Mouse (Mus musculus) midbrain, embryonic 12.5 days (tissue): Measurements from ENCODE around the gene Mast3. TPM values are rescaled to one million over a fixed set of nuclear protein-coding genes. Genes with fewer than 3 reads are reported as not detected.
A peak's percentile ranks its signal among the peaks of the same experiment; 100 is the strongest.

Experiments
- ATAC-seq: fragments of 200-750 bp; cut with Nextera tagmentation; 2 replicates; pipeline ENCODE4 v1.8.0; 2017; ENCODE audit warnings: low read depth, moderate TSS enrichment, moderate library complexity; ENCODE audit not compliant: low FRiP score
- H3K27ac ChIP-seq: fragments of 300-500 bp; sonication (generic); replicated peaks from 2 replicates; pipeline ENCODE4 v1.5.1; 2016; ENCODE audit warnings: mild to moderate bottlenecking
- H3K27me3 ChIP-seq: fragments of 300-500 bp; sonication (generic); 2 replicates; pipeline ENCODE4 v1.6.1; 2016; ENCODE audit warnings: mild to moderate bottlenecking
- H3K36me3 ChIP-seq: fragments of 300-500 bp; sonication (generic); 2 replicates; pipeline ENCODE4 v1.6.1; 2016
- H3K4me1 ChIP-seq: fragments of 300-500 bp; sonication (generic); 2 replicates; pipeline ENCODE4 v1.6.1; 2016
- H3K4me2 ChIP-seq: fragments of 300-500 bp; sonication (generic); replicated peaks from 2 replicates; pipeline ENCODE4 v1.6.1; 2016; ENCODE audit warnings: mild to moderate bottlenecking, moderate library complexity
- H3K4me3 ChIP-seq: fragments of 300-500 bp; sonication (generic); 2 replicates; pipeline ENCODE4 v1.5.1; 2016; ENCODE audit warnings: mild to moderate bottlenecking
- H3K9ac ChIP-seq: fragments of 300-500 bp; sonication (generic); replicated peaks from 2 replicates; pipeline ENCODE4 v1.6.1; 2016; ENCODE audit warnings: mild to moderate bottlenecking, moderate library complexity
- H3K9me3 ChIP-seq: fragments of 300-500 bp; sonication (generic); 2 replicates; pipeline ENCODE4 v1.6.1; 2016; ENCODE audit warnings: mild to moderate bottlenecking
- WGBS: fragments of 180-500 bp; shearing (Covaris S2); methylation state at CpG from one replicate; pipeline ENCODE4 v1.1.7; 2016; 5-methylcytosine and 5-hydroxymethylcytosine counted together
- polyA plus RNA-seq: library from polyadenylated mRNA; unstranded; fragments of >200 nt; fragmentation: Nextera tagmentation; extraction: Ambion mirVana; gene quantifications from 2 replicates; pipeline ENCODE4 v1.2.1, GENCODE M21; 2016

The Mast3 gene
- polyA plus RNA-seq, 1 experiment from 2014 or later = 18.0 TPM

- H3K4me2 ChIP-seq = no peak overlapping the region
- H3K36me3 ChIP-seq = 0 out of 2 replicates have a peak, but pooled peaks cover 2% of the 10 kb centered on the region
- no peaks in the 10 kb centered on the region for H3K9me3 ChIP-seq
- H3K27ac ChIP-seq = no peak overlapping the region
- no peak overlapping the region for H3K4me3 ChIP-seq
- H3K9ac ChIP-seq = 0 out of 2 replicates have a peak overlapping the region, but pooled peaks have one; percentile 7
- H3K27me3 ChIP-seq = no peaks in the 10 kb centered on the region
- WGBS = 88% methylated on average over 8 of the region's 8 CpGs
- peaks cover 9% of the 10 kb centered on the region; the same call in 1 of the 2 replicates for H3K4me1 ChIP-seq
- ATAC-seq = no peak
Measured at GRCm38 (mm10) chr8:70843941-70844340, 39.1 kb upstream of the Mast3 start.

DNA sequence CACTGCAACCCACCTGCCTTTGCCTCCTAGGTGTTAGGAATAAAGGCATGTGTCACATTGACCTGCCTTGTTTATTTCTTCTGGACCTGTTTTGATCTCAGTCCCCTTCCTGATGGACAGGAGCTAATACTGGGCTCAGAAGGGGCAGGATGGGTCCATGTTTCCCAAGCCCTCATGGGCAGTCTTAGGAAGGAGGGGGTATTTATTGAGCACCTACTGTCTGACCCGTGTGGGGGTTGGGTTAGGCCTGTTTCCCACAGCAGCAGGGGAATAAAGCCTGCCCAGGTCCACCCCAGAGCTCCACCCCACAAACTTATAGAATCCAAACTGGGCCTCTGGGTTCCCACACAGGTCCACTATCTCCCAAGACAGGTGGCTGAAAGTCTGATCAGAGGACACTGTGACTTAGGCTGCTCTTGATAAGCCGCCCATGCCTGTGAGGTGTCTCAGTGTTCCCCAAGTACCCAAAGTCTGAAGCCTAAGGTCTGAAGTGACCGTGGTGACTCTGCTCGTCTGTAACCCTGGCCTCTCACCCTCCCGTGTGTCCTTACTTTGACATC lies 38.4 kb upstream of the Mast3 start:
- Histone ChIP-seq H3K27me3 (no peaks in the 10 kb centered on the region), H3K9ac (no peak overlapping the region), H3K36me3 (no peaks in the 10 kb centered on the region), H3K4me1 (peaks cover 16% of the 10 kb centered on the region), H3K27ac (no peak overlapping the region), H3K9me3 (no peaks in the 10 kb centered on the region), H3K4me2 (no peak overlapping the region), H3K4me3 (no peak overlapping the region)
- 88% methylated on average over 5 of the region's 5 CpGs for WGBS
- ATAC-seq = no peak

- WGBS = 71% methylated on average over 25 of the region's 25 CpGs
- ATAC-seq = no peak
- no peak overlapping the region for H3K9ac ChIP-seq
- no peak overlapping the region for H3K4me2 ChIP-seq
- no peak overlapping the region for H3K27ac ChIP-seq
- peaks cover 16% of the 10 kb centered on the region for H3K4me1 ChIP-seq
- no peaks in the 10 kb centered on the region for H3K9me3 ChIP-seq
- H3K4me3 ChIP-seq = no peak overlapping the region
- H3K27me3 ChIP-seq = no peaks in the 10 kb centered on the region
- H3K36me3 ChIP-seq = no peaks in the 10 kb centered on the region
Measured at GRCm38 (mm10) chr8:70842484-70842883, 37.6 kb upstream of the Mast3 start.

DNA sequence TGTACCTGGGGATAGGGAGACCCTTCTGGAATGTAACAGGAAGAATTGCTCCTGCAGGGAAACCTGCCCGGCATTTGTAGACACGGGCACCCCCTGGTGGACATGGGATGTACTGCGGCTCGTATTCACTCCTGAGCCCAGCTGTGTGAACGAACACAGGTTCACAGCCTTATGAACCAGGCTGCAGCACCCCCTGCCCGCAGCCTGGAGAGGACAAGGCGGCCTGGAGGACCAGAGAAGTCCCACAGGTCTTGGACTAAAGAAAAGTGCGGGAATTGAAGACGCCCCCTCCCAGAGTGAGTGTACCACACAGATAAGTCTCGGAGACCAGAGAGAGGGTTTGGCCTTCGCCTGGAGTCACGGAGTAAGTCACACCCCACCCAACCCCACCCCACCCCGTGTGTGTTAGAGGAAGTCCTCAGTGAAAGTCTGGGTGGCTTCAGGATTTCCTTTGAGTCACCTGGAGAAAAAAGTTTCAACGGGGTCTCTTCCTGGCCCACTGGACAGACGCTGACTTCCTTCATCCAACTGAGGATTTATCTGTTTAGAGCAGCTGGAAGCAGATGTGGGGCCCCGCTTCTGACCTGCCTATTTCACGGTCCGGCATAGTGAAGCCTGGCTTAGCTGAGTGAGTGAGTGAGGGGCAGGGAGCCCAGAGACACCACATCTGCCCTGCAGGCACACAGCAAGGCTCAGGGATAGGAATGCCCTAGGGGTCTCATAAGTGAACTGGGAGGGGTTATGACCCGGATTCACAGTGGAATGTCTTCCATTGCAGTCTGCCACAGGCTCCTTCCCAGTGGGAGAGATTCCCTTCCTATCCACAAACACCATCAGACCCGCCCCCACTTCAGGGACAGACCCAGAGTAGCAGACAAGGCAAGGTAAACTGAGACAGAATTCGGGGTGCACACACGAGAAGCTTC lies 36.6 kb upstream of the Mast3 start:
- no peak overlapping the region for H3K4me3 ChIP-seq
- 0 out of 2 replicates have a peak, but pooled peaks have one; percentile 1 for ATAC-seq
- no peaks in the 10 kb centered on the region for H3K36me3 ChIP-seq
- H3K4me1 ChIP-seq = peaks cover 11% of the 10 kb centered on the region
- 0 out of 2 replicates have a peak overlapping the region, but pooled peaks have one; percentile 49 for H3K27ac ChIP-seq
- H3K4me2 ChIP-seq = no peak overlapping the region
- H3K9ac ChIP-seq = no peak overlapping the region
- no peaks in the 10 kb centered on the region for H3K9me3 ChIP-seq
- WGBS = 42% methylated on average over 22 of the region's 22 CpGs
- H3K27me3 ChIP-seq = no peaks in the 10 kb centered on the region

DNA sequence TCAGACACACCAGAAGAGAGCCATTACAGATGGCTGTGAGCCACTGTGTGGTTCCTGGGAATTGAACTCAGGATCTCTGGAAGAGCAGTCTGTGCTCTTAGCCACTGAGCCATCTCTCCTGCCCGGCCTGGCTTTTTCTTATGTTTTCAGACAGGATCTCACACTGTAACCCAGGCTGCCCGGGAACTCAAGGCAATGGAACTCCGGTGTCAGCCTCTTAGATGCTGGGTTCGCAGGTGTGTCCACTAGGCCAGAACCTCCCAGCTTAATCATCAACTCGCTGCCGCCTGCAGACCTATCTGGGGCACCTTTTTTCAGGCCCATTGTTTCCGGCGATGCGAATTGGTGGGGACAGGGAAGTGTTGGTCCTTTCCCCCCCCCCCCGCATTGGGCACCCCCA lies 35.7 kb upstream of the Mast3 start:
- Histone ChIP-seq H3K9me3 (no peaks in the 10 kb centered on the region), H3K4me3 (no peak overlapping the region), H3K4me2 (no peak overlapping the region), H3K27ac (peak overlapping the region; percentile 49; the same call in 1 of the 2 replicates), H3K4me1 (peaks cover 11% of the 10 kb centered on the region), H3K36me3 (peaks cover 5% of the 10 kb centered on the region), H3K27me3 (no peaks in the 10 kb centered on the region), H3K9ac (no peak overlapping the region)
- WGBS = 64% methylated on average over 10 of the region's 10 CpGs
- no peak for ATAC-seq

- H3K27ac ChIP-seq = peak within 1 kb of the TSS; percentile 83
- H3K36me3 ChIP-seq = peaks cover 13% of the 10 kb centered on the region
- H3K4me1 ChIP-seq = peaks cover 11% of the 10 kb centered on the region
- peak within 1 kb of the TSS; percentile 66 for H3K4me3 ChIP-seq
- ATAC-seq = peak; percentile 96
- H3K4me2 ChIP-seq = peak within 1 kb of the TSS; percentile 75
- H3K9ac ChIP-seq = peak within 1 kb of the TSS; percentile 70
- 2% methylated on average over 55 of the region's 55 CpGs for WGBS
- no peaks in the 10 kb centered on the region for H3K9me3 ChIP-seq
- H3K27me3 ChIP-seq = no peaks in the 10 kb centered on the region
Measured at GRCm38 (mm10) chr8:70839408-70840351, 34.8 kb upstream of the Mast3 start, which contains the start of gene Arrdc2. Arrdc2 (minus strand) TSS chr8:70839720.

GRCm38 (mm10) chr8:70838654-70839407 lies 34.0 kb upstream of the Mast3 start:
- Histone ChIP-seq H3K4me1 (peaks cover 11% of the 10 kb centered on the region), H3K27ac (peak overlapping the region; percentile 83), H3K36me3 (peaks cover 13% of the 10 kb centered on the region), H3K9me3 (no peaks in the 10 kb centered on the region), H3K9ac (peak overlapping the region; percentile 70), H3K4me2 (peak overlapping the region; percentile 75), H3K27me3 (no peaks in the 10 kb centered on the region), H3K4me3 (peak overlapping the region; percentile 66)
- 4% methylated on average over 66 of the region's 66 CpGs for WGBS
- ATAC-seq = peak; percentile 52

- Histone ChIP-seq H3K9me3 (no peaks in the 10 kb centered on the region), H3K27ac (no peak overlapping the region), H3K4me1 (peaks cover 17% of the 10 kb centered on the region), H3K4me2 (no peak overlapping the region), H3K36me3 (peaks cover 13% of the 10 kb centered on the region), H3K27me3 (no peaks in the 10 kb centered on the region), H3K9ac (no peak overlapping the region), H3K4me3 (no peak overlapping the region)
- 87% methylated on average over 12 of the region's 12 CpGs for WGBS
- ATAC-seq = no peak
Measured at GRCm38 (mm10) chr8:70836666-70837065, 31.8 kb upstream of the Mast3 start.

DNA sequence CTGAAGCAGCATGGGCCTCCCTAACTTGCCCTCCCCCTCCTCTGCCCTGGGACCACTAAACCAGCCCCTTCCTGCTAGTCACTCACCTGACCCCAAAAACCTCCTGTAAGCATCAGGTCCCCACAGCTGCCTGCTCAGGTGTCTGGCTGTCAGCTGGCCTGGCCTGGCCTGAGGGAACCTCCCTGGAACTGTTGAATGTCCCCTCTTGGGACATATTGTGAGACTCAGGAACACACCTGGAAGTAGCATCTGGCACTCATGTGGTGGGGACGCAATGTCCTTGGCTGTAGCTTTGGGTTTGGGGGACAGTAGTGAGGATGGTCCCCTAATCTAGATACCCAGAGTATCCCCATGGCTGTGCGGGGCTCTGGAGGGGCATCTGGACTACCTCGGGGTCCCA lies 29.2 kb upstream of the Mast3 start:
- Histone ChIP-seq H3K4me3 (no peak overlapping the region), H3K9me3 (no peaks in the 10 kb centered on the region), H3K4me2 (no peak overlapping the region), H3K4me1 (peaks cover 14% of the 10 kb centered on the region), H3K9ac (no peak overlapping the region), H3K36me3 (peaks cover 13% of the 10 kb centered on the region), H3K27ac (no peak overlapping the region), H3K27me3 (no peaks in the 10 kb centered on the region)
- WGBS = 93% methylated on average over 3 of the region's 3 CpGs
- no peak for ATAC-seq

GRCm38 (mm10) chr8:70833520-70833919 lies 28.7 kb upstream of the Mast3 start:
- ATAC-seq = no peak
- no peak overlapping the region for H3K27ac ChIP-seq
- WGBS = 54% methylated on average over 15 of the region's 15 CpGs

GRCm38 (mm10) chr8:70833018-70833482 lies 28.2 kb upstream of the Mast3 start:
- Histone ChIP-seq H3K36me3 (peaks cover 13% of the 10 kb centered on the region), H3K27ac (no peak overlapping the region), H3K4me3 (no peak overlapping the region), H3K27me3 (no peaks in the 10 kb centered on the region), H3K9me3 (no peaks in the 10 kb centered on the region), H3K4me1 (peaks cover 6% of the 10 kb centered on the region), H3K4me2 (no peak overlapping the region), H3K9ac (no peak overlapping the region)
- ATAC-seq = no peak
- 57% methylated on average over 9 of the region's 9 CpGs for WGBS

More at GRCm38 (mm10) chr8:70833520-70833919, 28.7 kb upstream of the Mast3 start:
- no peak overlapping the region for H3K4me2 ChIP-seq
- H3K36me3 ChIP-seq = peaks cover 13% of the 10 kb centered on the region
- no peak overlapping the region for H3K9ac ChIP-seq
- no peak overlapping the region for H3K4me3 ChIP-seq
- H3K4me1 ChIP-seq = peaks cover 8% of the 10 kb centered on the region
- H3K9me3 ChIP-seq = no peaks in the 10 kb centered on the region
- H3K27me3 ChIP-seq = no peaks in the 10 kb centered on the region
